In genomic region chr7:90236289-90236905, GRCm38 (mm10) we compare ENCODE assay signal across 29 mouse cellular contexts. TPM values are rescaled to one million over a fixed set of nuclear protein-coding genes. Genes with fewer than 3 reads are reported as not detected.
DNase-seq lines count a peak whose midpoint lies in the region; ATAC-seq and TF ChIP-seq lines count a peak whose summit lies in the region.
"Had no signal": no experiment of that assay in that cellular context is flagged by ENCODE, and none has a peak within 500 bp of the region (broad histone marks: within the 10 kb centered on the region; RNA-seq: fewer than 3 reads in every experiment).

No protein-coding gene starts in this region.

- H3K9me3 ChIP-seq in midbrain, embryonic 10.5 days (replicated peaks), result no peaks in the 10 kb centered on the region
- H3K9me3 ChIP-seq in midbrain, embryonic 13.5 days, result no peaks in the 10 kb centered on the region
- H3K9me3 ChIP-seq in stomach, postnatal 0 days (ENCODE audit: control insufficient read depth, low read length), result no peaks in the 10 kb centered on the region
- H3K9me3 ChIP-seq: embryonic facial prominence, embryonic 12.5 days; G1E; heart, embryonic 10.5 days; hindbrain, embryonic 10.5 days; limb, embryonic 12.5 days; neural tube, embryonic 15.5 days had no signal

- H3K36me3 ChIP-seq in midbrain, embryonic 10.5 days, result no peaks in the 10 kb centered on the region
- H3K36me3 ChIP-seq in midbrain, embryonic 13.5 days, result no peaks in the 10 kb centered on the region
- no peaks in the 10 kb centered on the region for H3K36me3 ChIP-seq in stomach, postnatal 0 days (ENCODE audit: control insufficient read depth, insufficient read depth, low read length)
- H3K36me3 ChIP-seq: embryonic facial prominence, embryonic 12.5 days; G1E; heart, embryonic 10.5 days; hindbrain, embryonic 10.5 days; limb, embryonic 12.5 days; neural tube, embryonic 15.5 days had no signal

- peak overlapping the region; percentile 46; the same call in 1 of the 2 replicates for H3K27ac ChIP-seq in midbrain, embryonic 10.5 days (replicated peaks)
- no peak overlapping the region for H3K27ac ChIP-seq in midbrain, embryonic 13.5 days
- H3K27ac ChIP-seq in brown adipose tissue, adult 24 weeks (replicated peaks; ENCODE audit: low read depth, low read length), result peak overlapping the region; percentile 73
- no peak overlapping the region for H3K27ac ChIP-seq in stomach, postnatal 0 days (replicated peaks)
- H3K27ac ChIP-seq: embryonic facial prominence, embryonic 12.5 days; heart, embryonic 10.5 days; hindbrain, embryonic 10.5 days; kidney, postnatal 0 days; limb, embryonic 12.5 days; neural tube, embryonic 15.5 days had no signal

- no peaks in the 10 kb centered on the region for H3K27me3 ChIP-seq in midbrain, embryonic 10.5 days (ENCODE audit: low read depth, poor library complexity, severe bottlenecking)
- no peaks in the 10 kb centered on the region for H3K27me3 ChIP-seq in midbrain, embryonic 13.5 days
- no peaks in the 10 kb centered on the region for H3K27me3 ChIP-seq in stomach, postnatal 0 days (ENCODE audit: control insufficient read depth, insufficient read depth, low read length)
- H3K27me3 ChIP-seq: embryonic facial prominence, embryonic 12.5 days; limb, embryonic 12.5 days; neural tube, embryonic 15.5 days had no signal

- H3K4me3 ChIP-seq in midbrain, embryonic 10.5 days, result no peak overlapping the region
- H3K4me3 ChIP-seq in midbrain, embryonic 13.5 days (replicated peaks), result no peak overlapping the region
- no peak overlapping the region for H3K4me3 ChIP-seq in brown adipose tissue, adult 24 weeks (ENCODE audit: insufficient read depth, low read depth, low read length)
- H3K4me3 ChIP-seq in stomach, postnatal 0 days (ENCODE audit: low read depth, low read length), result no peak overlapping the region
- H3K4me3 ChIP-seq: embryonic facial prominence, embryonic 12.5 days; erythroblast, embryonic 14.5 days; heart, embryonic 10.5 days; hindbrain, embryonic 10.5 days; limb, embryonic 12.5 days; neural tube, embryonic 15.5 days had no signal

- H3K9ac ChIP-seq in midbrain, embryonic 13.5 days (replicated peaks), result no peak overlapping the region
- H3K9ac ChIP-seq in stomach, postnatal 0 days (ENCODE audit: low read length), result no peak overlapping the region
- H3K9ac ChIP-seq: embryonic facial prominence, embryonic 12.5 days; forebrain, postnatal 0 days; limb, embryonic 12.5 days; neural tube, embryonic 15.5 days had no signal

- TF ChIP-seq CTCF in stomach, postnatal 0 days (IDR thresholded peaks at IDR 0.05; ENCODE audit: low read depth), result 0 out of 2 replicates have a peak, but pooled peaks have one; percentile 3

- peaks cover 17% of the 10 kb centered on the region for H3K4me1 ChIP-seq in midbrain, embryonic 10.5 days
- H3K4me1 ChIP-seq in midbrain, embryonic 13.5 days (replicated peaks), result peaks cover 4% of the 10 kb centered on the region; the same call in 1 of the 2 replicates
- H3K4me1 ChIP-seq in brown adipose tissue, adult 24 weeks (ENCODE audit: control insufficient read depth, insufficient read depth, insufficient read length, low read length), result peaks cover 22% of the 10 kb centered on the region
- H3K4me1 ChIP-seq in stomach, postnatal 0 days (replicated peaks; ENCODE audit: control insufficient read depth, insufficient read depth), result no peaks in the 10 kb centered on the region
- H3K4me1 ChIP-seq: neural tube, embryonic 15.5 days had no signal

- no peak for DNase-seq in midbrain, embryonic 10.5 days (ENCODE audit: low spot score)
- DNase-seq in Muller cell, postnatal 12 days (ENCODE audit: inconsistent ontology term), result peak; percentile 68
- DNase-seq in stomach, postnatal 0 days (ENCODE audit: low spot score), result no peak
- DNase-seq in adrenal gland, postnatal 14 days, result no peak
- DNase-seq in spleen, postnatal 10 days (ENCODE audit: low spot score in 2 of 2), result no peak
- DNase-seq: adrenal gland, adult 8-10 months; cerebellum, adult 18-20 months; forebrain, postnatal 0 days; kidney, adult 11 months had no signal

- no peak for TF ChIP-seq EP300 in stomach, postnatal 0 days (optimal IDR thresholded peaks at IDR 0.05)

- H3K4me2 ChIP-seq in midbrain, embryonic 13.5 days (replicated peaks), result no peak overlapping the region
- H3K4me2 ChIP-seq in stomach, postnatal 0 days (replicated peaks; ENCODE audit: low read depth), result no peak overlapping the region
- H3K4me2 ChIP-seq: embryonic facial prominence, embryonic 12.5 days; limb, embryonic 12.5 days; neural tube, embryonic 15.5 days had no signal

- 61% methylated on average over 4 of the region's 4 CpGs for WGBS in midbrain, embryonic 10.5 days
- 37% methylated on average over 4 of the region's 4 CpGs for WGBS in midbrain, embryonic 13.5 days
- 45% methylated on average over 4 of the region's 4 CpGs for WGBS in stomach, postnatal 0 days

- ATAC-seq in midbrain, embryonic 13.5 days, result no peak
- ATAC-seq in stomach, postnatal 0 days (ENCODE audit: low FRiP score, low TSS enrichment), result no peak
- ATAC-seq: CD4-positive, CD25-positive, alpha-beta regulatory T cell, adult 4 months; forebrain, postnatal 0 days; lung, postnatal 0 days had no signal

RNA-seq across cellular contexts. Expression of gene Ccdc83, which starts 29.2 kb away (rescaled TPM):
- polyA plus RNA-seq in midbrain, embryonic 10.5 days (2016; fragmentation: Nextera tagmentation; extraction: Ambion mirVana), result not detected in 2 replicates
- not detected in 2 replicates for polyA plus RNA-seq in midbrain, embryonic 13.5 days (2015; fragmentation: Nextera tagmentation; extraction: Ambion mirVana)
- not detected in 2 replicates for polyA plus RNA-seq in brown adipose tissue, adult 24 weeks (2012; ENCODE audit: insufficient read depth, insufficient read length, missing spikeins)
- polyA plus RNA-seq in stomach, postnatal 0 days (2015; fragmentation: Nextera tagmentation; extraction: Ambion mirVana), result 0.11 TPM in 1 of 2 replicates, not detected in the other
- total RNA-seq in adrenal gland, postnatal 14 days (2021), result not detected in 2 replicates
- total RNA-seq: adrenal gland, adult 8-10 months; forebrain, postnatal 0 days; layer of hippocampus, adult 18-20 months; layer of hippocampus, postnatal 25 days; left cerebral cortex, postnatal 10 days; megakaryocyte, adult 5-6 weeks had no signal
- polyA plus RNA-seq: CD4-positive, CD25-positive, alpha-beta regulatory T cell, adult 4 months; embryonic facial prominence, embryonic 12.5 days; erythroblast, embryonic 14.5 days; forebrain, postnatal 0 days; G1E; heart, postnatal 0 days; hindbrain, embryonic 10.5 days; kidney, postnatal 0 days; limb, embryonic 12.5 days; liver, embryonic 16.5 days; neural tube, embryonic 15.5 days; stomach, embryonic 16.5 days; thymus, postnatal 0 days had no signal

Comparison
In these comparisons a context has a peak if more than half of its experiments do, and no peak if none do; other contexts are left out.
1. H3K27ac ChIP-seq: peak in midbrain, embryonic 10.5 days (single experiment) and brown adipose tissue, adult 24 weeks (single experiment); none in midbrain, embryonic 13.5 days (single experiment) and stomach, postnatal 0 days (single experiment).